Mouse (Mus musculus) olfactory bulb, adult 2 months (tissue): ENCODE measurements around the gene Anp32e.

Source experiments
- CTCF ChIP-seq: fragments of 200-500 bp; IDR thresholded peaks from 2 replicates; pipeline ENCODE4 v1.5.1; 2012; ENCODE audit warnings: low read depth, mild to moderate bottlenecking, low read length, moderate library complexity; ENCODE audit not compliant: insufficient read depth
- POLR2A ChIP-seq: fragments of 200-500 bp; IDR thresholded peaks from 2 replicates; pipeline ENCODE4 v1.6.1; 2012; ENCODE audit warnings: mild to moderate bottlenecking, low read depth, low read length, moderate library complexity; ENCODE audit not compliant: insufficient read depth

DNA sequence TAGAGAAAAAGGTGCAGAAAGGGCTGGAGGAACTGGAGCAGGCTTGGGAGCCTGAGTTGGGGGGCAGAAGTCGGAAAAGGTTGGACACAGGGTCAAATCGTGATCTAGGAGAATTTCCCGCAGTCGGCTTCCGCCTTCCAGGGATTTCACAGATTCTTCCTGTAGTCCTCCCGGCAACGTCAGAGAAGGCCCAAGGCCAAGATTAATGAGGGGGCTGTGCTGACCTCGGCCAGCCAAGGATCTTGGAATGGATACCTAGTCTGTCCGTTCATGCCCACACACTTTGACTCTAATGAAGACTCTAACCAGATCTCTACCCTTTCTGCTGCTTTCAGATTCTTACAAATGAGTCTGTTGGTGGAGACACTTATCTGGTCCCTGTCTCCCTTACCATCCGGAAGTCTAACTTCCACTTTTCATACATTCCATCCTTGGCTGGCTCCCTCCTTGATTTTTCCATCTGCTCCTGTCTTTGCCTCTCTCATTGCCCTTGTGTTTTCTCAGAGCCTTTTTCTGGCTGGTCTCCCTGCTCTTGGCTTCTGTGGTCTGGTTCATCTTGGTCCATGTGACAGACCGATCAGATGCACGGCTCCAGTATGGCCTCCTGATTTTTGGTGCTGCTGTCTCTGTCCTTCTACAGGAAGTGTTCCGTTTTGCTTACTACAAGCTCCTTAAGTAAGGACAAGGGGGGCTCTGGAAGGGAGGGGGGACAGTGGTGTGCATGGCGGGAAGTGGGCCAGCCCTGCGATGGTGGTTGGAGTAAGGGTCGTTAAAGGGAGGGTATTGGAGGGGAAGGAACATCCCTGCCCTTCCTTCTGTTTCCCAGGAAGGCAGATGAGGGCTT is 34.5 kb upstream of the Anp32e start:
- TF ChIP-seq POLR2A, result no peak
- TF ChIP-seq CTCF, result no peak
